Mouse (Mus musculus): ENCODE results near the gene Kantr. TPM values are rescaled to one million over a fixed set of nuclear protein-coding genes. Genes with fewer than 3 reads are reported as not detected.

Kantr gene
- polyA plus RNA-seq, 1 experiment from 2014 or later = 20.8 TPM

DNA sequence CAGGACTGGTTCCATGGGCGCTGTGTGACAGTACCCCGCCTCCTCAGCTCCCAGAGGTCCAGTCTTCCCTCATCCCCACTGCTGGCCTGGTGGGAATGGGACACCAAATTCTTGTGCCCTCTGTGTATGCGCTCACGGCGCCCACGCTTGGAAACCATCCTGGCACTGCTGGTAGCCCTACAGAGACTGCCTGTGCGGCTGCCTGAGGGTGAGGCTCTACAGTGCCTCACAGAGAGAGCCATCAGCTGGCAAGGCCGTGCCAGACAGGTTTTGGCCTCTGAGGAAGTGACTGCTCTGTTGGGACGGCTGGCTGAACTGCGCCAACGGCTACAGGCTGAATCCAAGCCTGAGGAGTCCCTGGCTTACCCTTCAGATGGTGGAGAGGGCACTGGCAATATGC, 56.1 kb downstream of the Kantr start:
- Histone ChIP-seq H3K9ac (replicated peaks; ENCODE audit: low read length) (no peak overlapping the region), H3K27me3 (ENCODE audit: control insufficient read depth, insufficient read depth, low read length) (no peaks in the 10 kb centered on the region), H3K4me2 (ENCODE audit: low read depth, low read length) (no peak overlapping the region), H3K36me3 (replicated peaks; ENCODE audit: control insufficient read depth, insufficient read depth, low read depth, low read length) (peaks cover 9% of the 10 kb centered on the region; the same call in 1 of the 2 replicates), H3K9me3 (replicated peaks; ENCODE audit: control insufficient read depth, low read length) (no peaks in the 10 kb centered on the region), H3K27ac (replicated peaks; ENCODE audit: low read depth, low read length) (no peak overlapping the region), H3K4me3 (ENCODE audit: low read depth, low read length) (no peak overlapping the region), H3K4me1 (ENCODE audit: control insufficient read depth, insufficient read depth, low read length) (no peaks in the 10 kb centered on the region)
- DNase-seq (ENCODE audit: low spot score) (no peak), ATAC-seq (replicated peaks; ENCODE audit: insufficient number of reproducible peaks, low FRiP score, low TSS enrichment, low read depth) (no peak)
- WGBS = 96% methylated on average over 11 of the region's 11 CpGs

Other genes starting within 250 kb of the Kantr start
- gene Iqsec2, start 183.2 kb downstream of the Kantr start, polyA plus RNA-seq (2014; fragmentation: Nextera tagmentation; extraction: Ambion mirVana) = 2.0 and 2.7 TPM in 2 replicates
- gene Kdm5c, start 94.5 kb downstream of the Kantr start, polyA plus RNA-seq (2014; fragmentation: Nextera tagmentation; extraction: Ambion mirVana) = 23.6 and 26.3 TPM in 2 replicates
- 24.7 and 25.2 TPM in 2 replicates for gene Tspyl2, start 14.9 kb upstream of the Kantr start, polyA plus RNA-seq (2014; fragmentation: Nextera tagmentation; extraction: Ambion mirVana)
- gene Gpr173, start 41.2 kb upstream of the Kantr start, polyA plus RNA-seq (2014; fragmentation: Nextera tagmentation; extraction: Ambion mirVana) = 5.2 and 6.4 TPM in 2 replicates
- not detected in 2 replicates for gene Cldn34a, start 235.8 kb upstream of the Kantr start, polyA plus RNA-seq (2014; fragmentation: Nextera tagmentation; extraction: Ambion mirVana)

Measured in embryonic facial prominence, embryonic 11.5 days (tissue).